Mouse (Mus musculus) lung, embryonic 14.5 days (tissue): ENCODE measurements at regions not wholly inside any gene's neighbourhood (a gene's known extent, or its start where the extent isn't known, plus 50 kb on each side); places are given as distances from the start of the nearest gene placed in this dataset.

ENCODE experiments used
- ATAC-seq: fragments of 200-750 bp; cut with Nextera tagmentation; 2 replicates; pipeline ENCODE4 v1.8.0; 2017; ENCODE audit warnings: mild to moderate bottlenecking, moderate TSS enrichment, moderate library complexity; ENCODE audit not compliant: insufficient read depth
- DNase-seq: peaks from one replicate; pipeline ENCODE4 v3.0.0-alpha.2; 2015
- H3K27ac ChIP-seq: fragments of 300-500 bp; sonication (generic); 2 replicates; pipeline ENCODE4 v1.5.1; 2014; ENCODE audit warnings: low read depth, mild to moderate bottlenecking, moderate library complexity
- H3K27me3 ChIP-seq: fragments of 300-500 bp; sonication (generic); 2 replicates; pipeline ENCODE4 v1.6.1; 2014; ENCODE audit warnings: low read length, control low read depth; ENCODE audit not compliant: insufficient read depth
- H3K36me3 ChIP-seq: fragments of 300-500 bp; sonication (generic); 2 replicates; pipeline ENCODE4 v1.6.1; 2014; ENCODE audit warnings: control low read depth; ENCODE audit not compliant: insufficient read depth
- H3K4me1 ChIP-seq: fragments of 300-500 bp; sonication (generic); 2 replicates; pipeline ENCODE4 v1.6.1; 2014; ENCODE audit warnings: antibody characterized with exemption, control low read depth; ENCODE audit not compliant: insufficient read depth
- H3K4me2 ChIP-seq: fragments of 300-500 bp; sonication (generic); 2 replicates; pipeline ENCODE4 v1.6.1; 2014; ENCODE audit warnings: mild to moderate bottlenecking
- H3K4me3 ChIP-seq: fragments of 300-500 bp; sonication (generic); 2 replicates; pipeline ENCODE4 v1.5.1; 2014; ENCODE audit warnings: low read depth, low read length
- H3K9ac ChIP-seq: fragments of 300-500 bp; sonication (generic); 2 replicates; pipeline ENCODE4 v1.6.1; 2014
- H3K9me3 ChIP-seq: fragments of 300-500 bp; sonication (generic); 2 replicates; pipeline ENCODE4 v1.6.1; 2016; ENCODE audit warnings: low read depth, low read length, control low read depth
- CTCF ChIP-seq: IDR thresholded peaks from 2 replicates; pipeline ENCODE4 v1.5.1; 2016; ENCODE audit warnings: antibody characterized with exemption, low read depth
- WGBS: fragments of 180-500 bp; shearing (Covaris S2); extraction: QIAGEN DNeasy Blood & Tissue Kit; methylation state at CpG from one replicate; pipeline ENCODE4 v1.1.7; 2014; 5-methylcytosine and 5-hydroxymethylcytosine counted together

DNA sequence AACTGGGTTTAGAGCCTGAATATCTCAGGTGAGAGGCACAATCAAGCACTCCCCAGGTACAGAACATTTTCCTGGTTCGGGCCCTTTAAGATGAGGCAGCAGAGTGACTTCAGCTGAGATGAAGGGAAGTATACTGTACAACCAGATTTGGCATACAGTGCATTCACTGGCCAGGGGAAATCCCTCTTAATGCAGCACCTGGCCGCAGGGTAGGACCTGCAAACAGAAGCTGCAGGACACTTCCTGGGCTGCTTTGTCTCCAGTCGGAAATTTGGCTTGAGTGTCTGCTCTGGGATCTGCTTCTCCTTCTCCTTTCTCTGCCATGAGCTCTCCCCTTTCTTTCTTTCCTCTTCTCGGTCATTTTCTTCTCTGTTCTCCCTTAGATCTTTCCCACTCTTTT lies 210.9 kb downstream of the Papss1 start:
- no peak overlapping the region for H3K4me3 ChIP-seq
- H3K4me1 ChIP-seq, result no peaks in the 10 kb centered on the region
- no peak overlapping the region for H3K9ac ChIP-seq
- no peak overlapping the region for H3K27ac ChIP-seq
- DNase-seq (no peak), ATAC-seq (no peak)
- no peak overlapping the region for H3K4me2 ChIP-seq
- H3K9me3 ChIP-seq, result no peaks in the 10 kb centered on the region
- no peaks in the 10 kb centered on the region for H3K36me3 ChIP-seq
- no peak for TF ChIP-seq CTCF
- WGBS, result 69% methylated on average over 4 of the region's 4 CpGs
- no peaks in the 10 kb centered on the region for H3K27me3 ChIP-seq

DNA sequence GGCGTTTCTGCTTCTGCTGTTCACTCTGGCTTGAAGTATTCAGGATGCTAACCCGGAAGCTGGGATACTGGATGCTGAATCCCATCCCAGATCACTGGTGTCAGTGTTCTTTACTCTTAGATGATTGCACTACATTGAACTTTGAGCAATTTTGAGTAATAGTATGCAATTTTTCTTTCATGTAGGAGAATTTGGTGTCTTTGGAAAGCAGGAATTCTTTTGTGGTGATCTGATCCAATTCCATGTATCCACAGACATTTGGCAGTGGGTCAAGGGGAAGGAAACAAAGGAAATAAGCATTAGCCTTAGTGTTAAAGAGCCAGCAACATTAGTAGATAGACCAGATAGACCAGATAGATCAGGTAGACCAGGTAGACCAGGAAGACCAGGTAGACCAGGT lies 212.1 kb downstream of the Papss1 start:
- TF ChIP-seq CTCF, result no peak
- H3K4me1 ChIP-seq, result no peaks in the 10 kb centered on the region
- DNase-seq, result no peak

DNA sequence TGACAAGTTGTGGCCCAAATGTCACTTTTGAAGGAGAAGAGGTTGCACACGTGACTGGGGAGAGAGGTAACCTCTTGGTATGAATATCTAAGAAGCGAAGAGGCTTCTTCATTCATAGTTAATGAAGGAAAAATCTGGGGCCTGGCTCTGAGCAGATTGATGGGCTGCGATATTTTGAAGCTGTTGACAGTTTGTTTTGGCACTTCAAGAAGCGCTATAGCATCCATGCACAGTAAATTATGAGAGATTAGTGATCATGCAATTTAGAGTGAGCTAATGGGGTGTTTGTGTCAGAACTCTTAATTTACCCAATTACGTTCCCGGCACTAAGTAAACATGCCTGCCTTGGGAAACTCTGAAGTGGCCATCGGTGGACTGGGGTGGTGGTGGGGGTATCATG lies 215.2 kb downstream of the Papss1 start:
- no peaks in the 10 kb centered on the region for H3K27me3 ChIP-seq
- H3K27ac ChIP-seq, result no peak overlapping the region
- DNase-seq (peak; percentile 59), ATAC-seq (peak; percentile 78; the same call in 1 of the 2 replicates)
- H3K36me3 ChIP-seq, result no peaks in the 10 kb centered on the region
- H3K9me3 ChIP-seq, result no peaks in the 10 kb centered on the region
- H3K4me3 ChIP-seq, result no peak overlapping the region
- no peak for TF ChIP-seq CTCF
- H3K4me1 ChIP-seq, result no peaks in the 10 kb centered on the region
- WGBS, result 24% methylated on average over 7 of the region's 7 CpGs
- no peak overlapping the region for H3K9ac ChIP-seq
- H3K4me2 ChIP-seq, result no peak overlapping the region

More for the DNA sequence above, 212.1 kb downstream of the Papss1 start:
- Histone ChIP-seq H3K27ac (no peak overlapping the region), H3K9ac (no peak overlapping the region), H3K4me3 (no peak overlapping the region), H3K27me3 (no peaks in the 10 kb centered on the region), H3K36me3 (no peaks in the 10 kb centered on the region), H3K9me3 (no peaks in the 10 kb centered on the region), H3K4me2 (no peak overlapping the region)
- WGBS, result 85% methylated on average over 2 of the region's 2 CpGs
- no peak for ATAC-seq

DNA sequence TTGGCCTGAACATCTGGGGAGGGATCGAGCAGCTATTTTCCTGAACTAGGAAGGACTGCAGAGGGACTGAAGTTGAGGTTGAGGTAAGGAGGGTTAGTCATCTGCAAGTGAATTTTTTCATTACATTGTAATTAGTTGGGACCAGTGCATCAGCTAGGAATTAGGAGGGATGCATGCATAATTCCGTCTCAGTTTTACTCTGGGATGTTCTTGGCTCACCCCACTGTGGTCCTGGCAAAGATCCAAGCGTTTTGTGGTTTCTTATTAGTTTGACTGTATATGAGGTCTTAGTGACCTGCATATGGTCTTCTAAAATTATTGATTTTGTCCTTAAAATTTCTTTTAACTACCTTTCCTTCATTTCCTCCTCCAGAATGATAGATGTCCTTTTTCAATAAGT lies 221.0 kb downstream of the Papss1 start:
- no peak overlapping the region for H3K4me3 ChIP-seq
- no peak for TF ChIP-seq CTCF
- ATAC-seq (no peak), DNase-seq (peak; percentile 77)
- H3K9me3 ChIP-seq, result no peaks in the 10 kb centered on the region
- no peak overlapping the region for H3K4me2 ChIP-seq
- H3K36me3 ChIP-seq, result no peaks in the 10 kb centered on the region
- H3K9ac ChIP-seq, result no peak overlapping the region
- WGBS, result 53% methylated on average over 3 of the region's 3 CpGs
- no peaks in the 10 kb centered on the region for H3K27me3 ChIP-seq
- H3K27ac ChIP-seq, result no peak overlapping the region
- H3K4me1 ChIP-seq, result no peaks in the 10 kb centered on the region

DNA sequence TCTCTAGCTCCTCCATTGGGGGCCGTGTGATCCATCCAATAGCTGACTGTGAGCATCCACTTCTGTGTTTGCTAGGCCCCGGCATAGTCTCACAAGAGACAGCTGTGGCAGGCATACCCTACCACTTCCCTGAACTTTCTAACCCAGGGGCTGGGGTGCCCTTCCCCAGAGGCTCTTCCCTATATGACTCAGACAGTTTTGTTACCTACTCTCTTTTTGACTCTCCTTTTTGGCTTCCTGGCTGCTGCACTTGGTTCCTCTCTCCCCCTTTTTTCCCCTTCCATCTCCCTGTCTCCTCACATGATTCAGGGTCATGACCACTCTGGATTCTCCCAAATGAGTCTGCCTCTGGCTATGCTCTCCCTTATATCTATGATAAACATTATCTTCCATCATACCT lies 223.8 kb downstream of the Papss1 start:
- Histone ChIP-seq H3K4me1 (no peaks in the 10 kb centered on the region), H3K36me3 (no peaks in the 10 kb centered on the region), H3K27me3 (no peaks in the 10 kb centered on the region), H3K4me3 (no peak overlapping the region), H3K9ac (no peak overlapping the region), H3K27ac (no peak overlapping the region), H3K9me3 (no peaks in the 10 kb centered on the region), H3K4me2 (no peak overlapping the region)
- DNase-seq (no peak), ATAC-seq (no peak)
- WGBS, result 85% methylated on average over 1 of the region's 2 CpGs
- TF ChIP-seq CTCF, result no peak

DNA sequence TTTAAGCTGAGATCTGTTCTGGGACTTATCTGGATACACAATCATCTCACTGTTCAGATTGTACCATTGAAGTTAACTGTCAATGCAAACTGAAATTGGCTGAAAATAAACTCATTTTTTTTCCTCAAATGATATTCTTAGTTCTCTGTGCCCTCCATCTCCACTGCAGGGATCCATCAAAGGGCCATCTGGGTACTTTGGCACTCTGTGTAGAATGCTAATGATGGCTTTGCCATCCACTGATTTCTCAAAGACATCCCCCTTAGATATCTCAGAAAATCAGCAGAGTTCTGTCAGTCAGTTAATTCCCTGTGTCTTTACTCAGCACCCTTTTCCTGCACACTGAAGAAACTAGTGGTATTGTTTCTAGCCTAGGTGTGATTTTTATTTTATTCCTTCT lies 224.6 kb downstream of the Papss1 start:
- Histone ChIP-seq H3K4me1 (no peaks in the 10 kb centered on the region), H3K9ac (no peak overlapping the region), H3K36me3 (no peaks in the 10 kb centered on the region), H3K4me3 (no peak overlapping the region), H3K4me2 (no peak overlapping the region), H3K9me3 (no peaks in the 10 kb centered on the region), H3K27ac (no peak overlapping the region), H3K27me3 (no peaks in the 10 kb centered on the region)
- no peak for ATAC-seq
- no peak for DNase-seq
- TF ChIP-seq CTCF, result no peak

DNA sequence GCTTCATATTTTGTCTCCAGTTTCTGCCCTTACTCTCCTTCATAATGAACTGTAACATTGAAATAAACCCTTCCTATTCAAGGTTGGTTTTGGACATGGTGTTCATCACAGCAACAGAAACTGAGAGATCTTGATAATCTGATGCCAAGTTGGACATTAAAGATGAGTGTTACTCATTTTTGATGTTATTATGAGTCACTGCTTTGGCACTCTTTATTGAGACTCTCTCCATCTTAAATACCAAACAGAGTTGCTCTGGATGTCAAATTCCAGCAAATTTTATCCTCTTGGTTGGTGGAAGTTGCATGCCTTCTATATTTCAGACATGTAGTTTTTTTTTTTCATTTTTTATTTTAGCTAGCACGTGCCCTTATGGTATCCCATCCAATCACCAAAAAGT lies 229.5 kb downstream of the Papss1 start:
- no peak for TF ChIP-seq CTCF
- H3K27ac ChIP-seq, result no peak overlapping the region
- DNase-seq (no peak), ATAC-seq (no peak)
- H3K9me3 ChIP-seq, result no peaks in the 10 kb centered on the region
- 77% methylated on average over 1 of the region's 1 CpGs for WGBS
- H3K4me1 ChIP-seq, result no peaks in the 10 kb centered on the region
- no peak overlapping the region for H3K9ac ChIP-seq
- no peak overlapping the region for H3K4me3 ChIP-seq
- no peak overlapping the region for H3K4me2 ChIP-seq
- H3K36me3 ChIP-seq, result no peaks in the 10 kb centered on the region
- H3K27me3 ChIP-seq, result no peaks in the 10 kb centered on the region
